Mouse (Mus musculus): ENCODE measurements around the gene Rabac1.

Gene Rabac1

DNA sequence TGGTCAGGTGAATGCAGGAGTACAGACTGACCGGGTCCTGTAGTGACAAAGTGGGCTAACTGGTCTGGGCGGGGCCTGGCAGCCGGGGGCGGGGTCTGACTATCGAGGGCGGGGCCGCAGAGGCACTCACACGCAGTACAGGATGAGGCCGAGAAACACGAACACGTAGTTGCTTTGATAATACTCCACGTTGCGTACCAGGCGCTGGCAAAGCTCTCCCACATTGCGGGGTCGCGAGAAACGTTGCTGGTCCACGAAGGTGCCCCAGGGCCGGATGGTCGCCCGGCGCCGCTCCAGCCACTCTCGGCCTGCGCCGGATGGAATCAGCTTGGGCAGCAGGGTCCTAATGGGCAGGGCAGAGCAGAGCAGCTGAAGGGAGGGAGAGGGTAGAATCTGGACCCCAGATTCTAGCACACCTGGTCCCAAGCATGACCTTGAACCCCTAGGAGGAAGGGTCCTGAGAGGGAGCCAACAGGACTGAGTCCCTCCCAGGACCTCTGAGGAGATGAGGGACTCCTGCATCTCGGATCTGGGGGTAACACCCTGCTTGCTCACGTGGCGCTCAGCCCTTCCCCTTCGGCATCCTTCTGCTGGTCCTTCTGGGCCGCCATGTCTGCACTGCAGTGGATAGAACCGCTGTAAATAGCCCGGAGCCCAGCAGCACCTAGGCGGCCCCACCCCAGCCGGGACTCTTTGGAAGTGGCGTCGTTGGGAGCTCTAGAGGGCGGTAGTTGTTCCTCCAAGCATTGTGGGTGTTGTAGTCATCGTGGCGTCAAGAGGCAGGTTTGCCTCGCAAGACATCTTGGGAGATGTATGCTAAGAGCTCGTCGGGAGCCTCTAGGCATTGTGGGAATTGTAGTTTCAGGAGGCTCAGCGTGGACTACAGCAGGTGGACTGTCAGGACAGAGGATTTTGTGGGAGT, at the start of gene Rabac1:
Gene Rabac1 (minus strand): TSS at position 783 of the 922 bp plus-strand sequence.
- peak; percentile 93 to 97 for DNase-seq

DNA sequence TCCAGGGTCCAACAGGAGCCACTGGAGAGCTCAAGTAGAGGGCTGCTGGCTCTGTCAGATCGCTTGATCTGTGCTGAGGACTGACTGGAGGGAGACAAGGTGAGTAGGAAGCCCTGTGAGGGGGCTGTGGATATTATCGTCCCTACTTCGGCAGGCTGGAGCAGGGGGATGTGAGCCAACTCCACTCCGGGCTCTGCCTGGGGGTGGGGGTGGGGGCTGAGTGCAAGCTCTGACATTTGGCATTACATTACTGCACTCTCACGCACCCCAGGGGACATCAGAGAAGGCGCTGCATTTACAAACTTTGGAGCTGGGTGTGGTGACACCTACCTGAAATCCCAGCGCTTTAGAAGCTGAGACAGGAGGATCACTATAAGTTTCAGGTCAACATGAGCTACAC, 39.0 kb upstream of the Rabac1 start:
- DNase-seq: no peak

DNA sequence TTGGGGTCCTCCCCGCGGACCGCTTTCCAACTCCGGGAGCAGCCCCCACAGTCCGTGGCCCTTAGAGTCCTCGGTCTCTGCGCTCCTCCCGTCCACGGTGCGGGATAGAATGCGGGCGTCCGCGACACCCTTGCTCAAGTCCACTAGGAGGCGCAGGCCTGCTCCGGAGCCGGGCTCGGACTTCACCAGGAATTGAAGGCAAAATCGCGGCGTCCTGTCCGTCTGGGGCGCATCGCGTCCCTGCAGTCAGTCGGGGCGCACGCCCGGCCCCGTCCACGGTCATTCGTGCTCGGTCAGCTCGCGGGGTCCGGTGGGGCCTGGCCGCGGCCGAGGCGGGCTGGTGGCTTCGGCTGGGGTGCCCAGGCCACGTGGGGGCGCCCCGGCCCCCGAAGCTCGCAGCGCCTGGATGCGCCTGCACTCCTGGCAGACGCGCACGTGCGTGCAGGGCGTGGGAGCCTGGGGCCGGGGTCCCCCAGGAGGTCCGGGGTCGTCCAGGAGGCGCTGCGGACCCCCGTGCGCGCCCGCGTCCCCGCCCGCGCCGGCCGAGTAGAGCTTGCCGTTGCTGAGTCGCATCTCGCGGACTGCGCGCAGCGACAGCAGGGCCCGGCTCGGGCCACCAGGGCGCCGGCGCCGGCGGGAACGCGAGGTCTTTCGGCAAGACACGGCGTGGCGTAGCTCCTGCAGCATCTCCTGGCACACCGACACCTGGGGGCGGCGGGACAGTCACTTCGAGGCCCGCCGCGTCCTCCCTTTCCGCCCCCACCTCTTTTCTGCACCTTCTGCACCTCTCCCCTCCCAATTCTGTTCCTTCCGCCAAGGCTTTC, 37.7 kb upstream of the Rabac1 start:
- DNase-seq: peak; percentile 43 to 46

DNA sequence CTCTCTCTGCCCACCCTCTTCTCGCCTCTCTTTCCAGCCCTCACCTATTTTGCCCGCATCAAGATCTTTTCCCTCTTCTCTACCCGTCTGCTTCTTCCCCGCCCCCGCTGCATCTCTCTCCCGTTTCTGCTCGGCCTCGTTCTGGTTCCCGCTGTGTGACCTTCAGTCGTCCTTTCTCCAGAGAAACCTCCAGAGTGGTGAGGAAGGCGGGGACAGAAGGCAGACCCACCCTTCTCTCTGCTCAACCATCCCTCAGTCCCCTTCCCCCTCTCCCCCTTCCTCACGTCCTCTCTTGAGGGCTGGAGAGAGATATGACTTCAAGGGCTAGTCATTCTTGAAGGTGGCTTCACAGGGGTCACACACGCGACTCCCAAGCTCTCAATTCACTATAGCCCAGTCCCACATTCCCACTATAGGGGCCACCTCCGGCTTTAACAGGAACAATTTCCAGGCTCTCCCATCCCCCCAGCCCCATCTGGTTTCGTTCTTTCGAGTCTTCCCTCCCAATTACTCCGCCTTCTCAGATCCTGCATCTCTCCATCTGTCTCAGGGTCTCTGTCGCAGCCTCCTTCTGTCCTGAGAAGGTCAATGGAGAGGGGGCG, 36.6 kb upstream of the Rabac1 start:
- no peak for DNase-seq

DNA sequence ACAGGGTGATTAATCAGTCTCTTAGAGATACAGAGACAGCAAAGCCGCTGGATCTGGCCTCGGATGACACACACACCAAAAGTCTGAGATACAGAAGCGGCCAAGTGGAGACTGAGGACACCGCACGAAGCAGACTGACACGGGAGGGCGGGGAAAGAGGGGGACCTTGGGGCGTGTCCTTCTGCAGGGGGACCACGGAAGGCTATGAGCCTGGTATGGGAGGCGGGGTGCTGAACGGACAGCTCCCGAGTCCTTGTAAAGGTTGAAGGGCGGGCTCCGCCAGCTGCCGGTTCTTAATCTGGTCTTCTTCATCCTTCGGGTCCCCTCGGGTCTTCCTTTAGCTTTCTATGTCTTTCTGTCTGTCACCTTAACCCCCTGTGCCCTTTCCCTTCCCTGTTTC, 36.1 kb upstream of the Rabac1 start:
- peak; percentile 71 to 76 for DNase-seq

DNA sequence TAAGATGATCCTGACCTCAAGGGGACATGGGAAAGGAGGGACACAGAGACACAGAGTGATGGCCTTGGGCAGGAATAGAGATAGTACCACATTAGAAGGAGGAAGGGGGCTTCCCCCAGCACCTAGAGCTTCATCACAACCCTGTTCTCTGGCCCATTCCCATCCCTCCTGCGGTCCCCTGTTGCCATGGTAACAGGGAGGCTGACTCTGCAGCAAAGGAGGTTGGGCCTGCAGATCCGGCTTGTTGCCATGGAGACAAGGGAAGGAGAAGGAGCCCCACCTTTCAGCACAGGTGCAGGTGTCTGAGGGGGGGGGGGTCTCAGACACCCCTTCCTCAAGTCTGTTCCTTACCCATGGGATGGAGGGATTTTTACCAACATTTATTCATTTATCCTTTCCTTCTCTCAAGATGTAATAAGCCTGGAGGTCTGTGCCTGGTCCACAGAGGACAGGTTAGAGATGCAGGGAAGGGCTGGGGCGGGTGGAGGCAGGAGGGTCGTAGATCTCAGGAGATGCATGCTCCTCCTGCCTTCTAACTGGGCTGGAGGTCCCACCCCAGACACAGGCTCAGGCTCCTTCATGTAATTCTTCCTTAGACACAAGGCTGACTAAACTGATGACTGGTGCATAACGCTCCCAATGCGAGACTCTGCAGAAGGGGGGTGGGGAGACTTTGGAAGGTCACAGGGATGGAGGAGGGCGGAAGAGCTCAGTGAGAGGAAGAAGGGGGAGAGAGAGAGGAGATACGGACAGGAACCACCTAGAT, 35.2 kb upstream of the Rabac1 start:
- no peak for DNase-seq

DNA sequence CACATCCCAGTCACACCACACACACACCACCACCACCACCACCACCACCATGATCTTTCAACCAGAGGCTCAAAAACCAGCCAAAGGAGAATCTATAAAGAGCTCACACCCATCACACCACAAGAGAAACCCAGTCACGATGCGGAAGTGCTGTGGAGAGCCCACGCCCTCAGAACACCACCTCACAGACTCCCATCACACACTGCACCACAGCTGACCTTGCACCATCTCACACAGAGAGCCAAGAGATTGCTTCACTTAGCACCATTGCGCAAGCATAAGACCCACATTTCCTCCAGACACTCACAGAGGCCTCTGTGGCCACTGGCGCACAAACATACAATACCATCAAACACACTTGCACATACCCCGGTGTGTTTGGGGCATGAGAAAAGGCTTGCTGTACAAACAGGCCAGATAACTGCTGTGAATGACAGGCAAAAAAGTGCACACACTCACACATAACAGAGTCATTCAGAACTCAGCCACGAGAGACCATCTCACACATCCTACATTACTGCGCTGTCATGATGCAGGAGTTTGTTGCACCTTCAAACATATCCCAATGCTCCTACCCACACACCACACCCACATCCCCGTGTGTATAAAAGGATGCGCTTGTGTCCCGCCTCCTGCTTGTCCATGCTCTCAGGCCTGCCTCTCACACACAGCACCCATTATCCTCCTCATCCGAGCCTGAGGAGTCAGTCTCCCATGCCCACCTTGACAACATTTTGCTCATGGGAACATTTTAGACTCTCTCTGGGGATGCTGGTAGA, 34.2 kb upstream of the Rabac1 start:
- DNase-seq: no peak

DNA sequence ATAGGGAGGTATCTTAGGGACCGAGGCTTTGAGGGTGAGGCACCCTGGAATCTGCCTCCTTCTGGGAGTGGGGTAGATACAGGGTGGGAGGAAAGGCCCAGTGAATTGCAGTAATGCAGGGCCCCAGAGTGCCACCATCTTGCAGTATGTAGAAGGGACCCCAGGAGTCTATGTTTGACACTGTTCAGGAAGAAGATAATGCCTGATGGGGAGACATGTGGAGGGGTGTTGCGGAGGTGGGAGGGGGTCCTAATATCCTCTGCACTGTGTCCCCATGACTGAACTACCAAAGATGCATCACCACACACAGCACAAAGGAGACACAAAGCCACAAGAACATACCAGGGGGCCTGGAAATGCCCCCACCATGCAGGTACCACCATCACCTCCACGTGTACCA, 33.6 kb upstream of the Rabac1 start:
- DNase-seq: peak in 1 of 2 experiments; percentile 20

DNA sequence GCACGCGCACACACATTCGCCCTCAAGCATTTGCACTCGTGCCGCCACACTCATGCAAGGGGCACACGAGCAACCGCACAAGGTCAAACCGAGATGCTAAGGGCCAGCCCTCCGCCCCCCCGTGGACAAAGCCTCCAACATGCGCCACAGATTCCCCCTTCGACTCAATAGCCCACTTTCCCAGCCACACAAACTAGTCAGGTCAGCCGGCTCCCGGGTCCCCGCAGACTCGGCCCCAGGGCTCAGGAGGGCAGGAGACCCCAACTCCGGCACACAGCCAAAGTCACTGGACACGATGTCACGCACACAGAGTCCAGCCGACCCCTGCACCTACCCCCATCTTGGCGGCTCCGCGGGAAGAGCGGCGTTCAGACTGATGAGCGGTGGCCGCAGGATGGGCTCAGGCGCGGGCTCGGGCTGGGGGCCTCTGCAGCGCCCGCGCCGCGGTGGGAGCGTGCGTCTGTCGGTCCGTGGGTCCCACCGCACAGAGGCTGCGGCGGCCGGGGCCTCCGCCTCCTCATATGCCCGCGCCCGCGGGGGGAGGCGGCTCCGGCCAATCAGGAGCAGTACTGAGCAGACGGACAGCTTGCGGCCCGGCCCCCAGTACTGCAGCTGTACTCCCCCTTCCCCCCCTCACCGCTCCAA, 33.0 kb upstream of the Rabac1 start, which contains the start of gene Atp1a3:
Gene Atp1a3 (minus strand): TSS at position 538 of the 645 bp plus-strand sequence.
- no peak for DNase-seq

DNA sequence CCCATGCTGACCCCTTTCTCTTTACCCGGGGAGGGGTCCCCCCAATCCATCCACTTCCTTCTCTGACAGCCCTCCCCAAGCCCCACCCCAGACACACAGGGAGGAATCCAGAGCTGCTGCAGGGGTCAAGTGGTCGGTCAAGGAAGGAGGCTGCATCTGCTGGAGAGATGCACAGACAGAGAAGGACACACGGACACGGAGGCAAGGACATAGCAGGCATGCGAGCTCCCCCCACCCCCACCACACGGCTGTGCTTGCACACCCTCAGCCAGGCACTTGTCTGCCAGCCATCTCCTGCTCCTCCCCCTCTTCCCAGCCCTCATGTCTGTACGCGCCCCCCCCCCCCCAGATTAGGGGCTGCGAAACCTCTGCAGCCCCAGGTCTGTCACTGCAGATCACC, 32.3 kb upstream of the Rabac1 start:
- no peak for DNase-seq

DNA sequence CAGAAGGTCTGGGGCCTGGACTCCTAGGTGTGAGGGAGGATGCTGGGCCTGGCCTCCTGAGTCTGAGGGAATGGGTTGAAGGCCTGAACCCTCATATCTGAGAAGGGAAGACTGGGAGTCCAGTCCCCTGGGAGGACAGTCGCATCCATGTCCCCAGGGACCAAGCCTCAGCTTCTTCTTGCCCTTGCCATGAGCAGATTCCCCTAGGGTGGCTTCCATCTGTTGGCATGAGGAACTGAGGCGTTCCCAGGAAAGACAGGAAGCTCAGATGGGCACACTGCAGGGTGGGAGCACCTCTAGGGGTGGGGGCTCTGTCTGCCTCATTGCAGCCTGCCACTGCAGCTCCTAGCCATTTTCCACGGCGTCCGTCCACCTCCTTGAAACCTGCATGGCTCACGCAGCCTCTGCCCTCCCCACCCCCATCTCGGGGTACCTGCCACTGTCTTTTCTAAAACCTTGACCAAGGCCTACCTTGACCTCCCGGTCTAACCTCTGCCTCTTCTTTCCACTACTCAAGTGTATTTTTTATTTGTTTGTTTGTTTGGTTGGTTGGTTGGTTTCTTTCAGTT, 31.4 kb upstream of the Rabac1 start:
- DNase-seq: no peak

DNA sequence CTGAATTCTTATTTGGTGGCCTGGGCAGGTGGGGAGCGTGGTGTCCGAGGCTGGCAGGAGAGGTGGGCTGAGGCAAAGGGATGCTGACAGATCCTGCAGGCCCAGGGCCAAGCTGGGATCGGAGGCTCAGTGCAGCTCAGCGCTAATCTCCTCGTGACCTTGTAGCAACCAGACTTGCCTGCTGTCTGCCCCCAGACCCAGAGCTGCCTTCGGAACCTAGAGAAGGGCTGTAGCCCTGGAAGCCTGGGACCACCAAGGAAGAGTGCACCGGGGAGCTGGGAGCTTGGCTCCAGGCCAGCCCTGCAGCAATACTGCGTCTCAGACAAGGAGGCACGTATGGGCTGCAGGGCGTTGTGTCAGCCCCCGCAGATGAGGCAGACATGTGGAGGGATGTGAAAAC, 30.7 kb upstream of the Rabac1 start:
- DNase-seq: no peak

DNA sequence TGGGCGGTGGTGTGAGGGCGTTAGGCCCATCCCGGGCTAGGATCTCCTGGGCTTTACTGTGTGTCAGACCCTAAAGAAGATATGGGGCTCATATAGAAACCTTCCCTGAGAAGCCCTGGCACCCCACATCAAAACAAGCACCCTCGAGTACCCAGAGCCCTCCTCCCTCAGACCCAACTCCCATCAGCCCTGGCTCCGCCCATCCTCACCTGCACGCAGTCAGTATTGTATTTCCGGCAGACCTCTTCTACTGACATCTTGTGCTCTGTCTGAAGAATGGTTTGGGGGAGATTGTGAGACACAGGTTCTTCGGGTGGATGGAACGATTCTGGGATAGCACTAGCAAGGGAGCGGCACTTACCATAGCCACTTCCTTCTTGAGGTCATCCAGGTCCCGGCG, 28.2 kb upstream of the Rabac1 start:
- DNase-seq: no peak

DNA sequence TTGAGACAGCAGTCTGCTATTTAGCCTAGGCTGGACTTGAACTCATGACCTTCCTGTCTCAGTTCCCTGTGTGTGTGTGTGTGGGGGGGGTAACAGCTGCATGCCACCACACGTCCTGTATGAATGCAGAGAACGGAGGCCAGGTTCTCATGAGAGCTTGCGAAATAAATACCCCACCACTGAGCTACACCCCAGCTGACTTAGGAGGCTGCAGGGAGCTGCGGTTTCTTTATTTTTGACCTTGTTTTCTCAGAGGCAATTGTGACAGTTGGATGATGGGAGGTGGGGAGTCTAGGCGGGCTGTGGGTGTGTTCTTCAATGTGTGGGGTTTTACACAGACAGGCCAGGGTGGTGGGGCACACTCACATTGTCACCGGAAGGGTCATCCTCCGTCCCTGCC, 27.7 kb upstream of the Rabac1 start:
- DNase-seq: no peak

DNA sequence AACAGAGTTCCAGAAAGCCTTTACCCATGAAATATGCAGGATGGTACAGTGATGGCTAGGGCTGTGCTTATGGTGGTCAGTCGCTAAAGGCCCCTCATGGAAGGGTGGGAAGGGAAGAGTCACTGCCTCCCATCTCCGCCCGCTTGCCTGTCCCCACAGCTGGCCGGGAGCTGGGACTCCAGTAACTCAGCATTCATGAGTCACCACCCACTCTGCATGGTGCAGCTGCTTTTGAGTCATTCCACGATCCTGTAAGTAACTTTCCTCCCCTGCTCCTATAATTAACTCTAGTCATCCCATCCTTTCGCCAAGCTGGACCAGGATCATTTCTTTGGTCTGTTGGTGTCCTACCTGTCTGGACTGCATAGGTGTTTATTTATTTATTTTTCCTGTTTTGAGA, 20.5 kb upstream of the Rabac1 start:
- DNase-seq: no peak

DNA sequence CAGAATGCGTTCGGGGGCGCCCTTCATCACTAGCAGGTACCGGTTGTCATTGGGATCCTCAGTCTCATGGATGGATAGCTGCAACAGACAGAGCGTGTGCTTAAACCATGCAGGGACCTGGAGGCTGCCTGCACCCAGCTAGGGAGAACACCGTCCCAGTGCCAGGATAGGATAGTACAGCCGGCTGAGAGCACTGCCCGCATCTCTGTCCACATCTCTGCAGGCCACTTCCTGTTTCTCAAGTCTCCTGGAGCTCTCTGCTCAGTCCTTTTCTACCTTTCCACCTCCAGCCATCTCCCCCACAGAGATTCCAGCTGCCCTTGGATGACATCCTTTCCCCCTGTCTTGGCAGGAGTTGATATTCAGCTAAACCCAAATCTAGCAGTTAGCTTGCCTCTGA, 17.9 kb upstream of the Rabac1 start:
- DNase-seq: no peak

DNA sequence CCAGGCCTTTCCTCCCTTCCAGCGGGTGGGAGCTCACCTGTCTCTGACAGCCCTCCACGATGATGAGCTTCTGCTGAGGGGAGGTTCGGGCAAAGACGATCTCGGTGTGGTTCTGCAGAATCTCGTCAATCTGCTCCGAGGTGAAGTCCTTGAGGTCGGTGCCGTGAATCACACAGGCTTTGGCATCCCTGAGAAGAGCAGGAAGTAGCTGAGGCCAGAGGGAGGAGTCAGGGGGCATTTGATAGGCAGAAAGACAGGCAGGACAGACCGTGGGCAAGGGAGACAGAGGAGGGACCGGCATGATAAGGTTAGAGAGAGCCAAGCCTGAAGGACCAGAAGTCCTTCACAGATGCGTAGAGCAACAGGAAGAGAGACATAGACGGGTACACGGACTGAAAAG, 15.4 kb upstream of the Rabac1 start:
- DNase-seq: no peak

DNA sequence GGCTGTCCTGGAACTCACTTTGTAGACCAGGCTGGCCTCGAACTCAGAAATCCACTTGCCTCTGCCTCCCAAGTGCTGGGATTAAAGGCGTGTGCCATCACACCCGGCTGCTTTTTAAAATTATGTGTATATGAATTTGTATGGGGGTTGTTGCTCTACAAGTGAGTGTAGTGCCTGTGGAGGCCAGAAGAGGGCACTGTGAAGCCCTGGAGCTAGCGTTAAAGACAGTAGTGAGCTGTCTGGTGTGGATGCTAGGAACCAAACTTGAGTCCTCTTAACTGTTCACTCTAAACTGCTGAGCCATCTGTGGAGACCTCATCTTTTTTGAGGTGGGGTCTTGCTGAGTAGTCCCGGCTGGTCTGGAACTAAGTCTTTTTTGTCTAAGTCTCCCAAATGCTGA, 13.2 kb upstream of the Rabac1 start:
- no peak for DNase-seq

DNA sequence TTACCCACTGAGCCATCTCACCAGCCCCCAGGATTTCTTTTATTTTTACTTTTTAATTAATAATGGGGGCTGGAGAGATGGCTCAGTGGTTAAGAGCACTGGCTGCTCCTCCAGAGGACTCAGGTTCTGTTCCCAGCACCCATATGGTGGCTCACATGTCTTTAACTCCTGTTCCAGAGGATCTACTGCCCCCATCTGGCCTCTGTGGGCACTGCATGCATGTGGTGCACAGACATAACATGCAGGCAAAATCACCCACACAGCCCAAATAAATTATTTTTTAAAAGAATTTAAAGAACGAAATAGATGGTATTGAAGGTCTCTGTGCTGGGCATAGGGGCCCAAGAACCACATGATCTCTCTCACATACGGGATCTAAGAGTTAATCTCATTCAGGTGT, 11.8 kb upstream of the Rabac1 start:
- DNase-seq: no peak

DNA sequence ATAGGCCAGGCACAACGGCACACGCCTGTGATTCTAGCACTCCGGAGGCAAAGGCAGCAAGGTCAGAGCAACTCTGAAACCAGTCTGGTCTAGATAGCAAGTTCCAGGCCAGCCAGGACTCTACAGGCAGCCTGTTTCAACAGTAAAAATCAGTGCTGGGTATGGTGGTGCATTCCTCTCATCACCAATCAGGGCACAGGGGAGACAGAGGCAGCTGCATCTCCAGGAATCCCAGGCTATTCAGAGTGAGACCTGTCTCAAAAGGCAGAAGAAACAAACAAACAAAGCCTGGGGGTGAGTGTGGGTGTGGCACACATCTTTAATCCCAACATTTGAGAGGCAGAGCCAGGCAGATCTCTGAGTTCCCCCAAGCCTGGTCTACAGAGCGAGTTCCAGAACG, 10.8 kb upstream of the Rabac1 start:
- no peak for DNase-seq

DNA sequence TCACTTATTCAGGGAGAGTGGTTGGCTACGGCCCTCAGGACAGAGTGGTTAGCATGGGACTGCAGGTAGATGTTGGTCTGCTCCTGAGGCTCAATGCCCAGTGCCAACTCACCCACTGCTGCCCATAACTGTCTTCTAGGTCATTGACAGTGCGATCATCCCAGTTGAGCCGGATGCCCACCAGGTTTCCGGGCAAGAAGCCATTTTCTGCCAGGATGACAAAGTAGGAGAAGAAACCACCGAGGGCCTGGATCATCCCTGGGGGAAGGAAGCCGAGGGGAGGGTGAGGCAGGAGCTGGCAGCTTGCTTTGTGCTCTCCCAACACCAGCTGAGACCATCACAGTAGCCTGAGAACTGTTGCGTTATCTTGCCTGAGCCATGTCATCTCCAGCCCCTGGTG, 7.9 kb upstream of the Rabac1 start:
- no peak for DNase-seq
